Mouse (Mus musculus) kidney, embryonic 14.5 days (tissue): ENCODE measurements around the gene Thbd. TPM values are rescaled to one million over a fixed set of nuclear protein-coding genes. Genes with fewer than 3 reads are reported as not detected.

Source experiments
- ATAC-seq: fragments of 200-750 bp; cut with Nextera tagmentation; 2 replicates; pipeline ENCODE4 v1.8.0; 2017; ENCODE audit warnings: moderate number of reproducible peaks, mild to moderate bottlenecking, moderate TSS enrichment, moderate library complexity; ENCODE audit not compliant: low FRiP score, low TSS enrichment
- H3K27ac ChIP-seq: fragments of 300-500 bp; sonication (generic); 2 replicates; pipeline ENCODE4 v1.5.1; 2014; ENCODE audit warnings: low read depth, mild to moderate bottlenecking, low read length, moderate library complexity, mixed read lengths
- H3K27me3 ChIP-seq: fragments of 300-500 bp; sonication (generic); 2 replicates; pipeline ENCODE4 v1.6.1; 2014; ENCODE audit warnings: mild to moderate bottlenecking, low read length; ENCODE audit not compliant: control insufficient read depth, insufficient read depth
- H3K36me3 ChIP-seq: fragments of 300-500 bp; sonication (generic); 2 replicates; pipeline ENCODE4 v1.6.1; 2014; ENCODE audit warnings: low read length, mixed read lengths; ENCODE audit not compliant: control insufficient read depth, insufficient read depth
- H3K4me1 ChIP-seq: fragments of 300-500 bp; sonication (generic); 2 replicates; pipeline ENCODE4 v1.6.1; 2014; ENCODE audit warnings: low read length, mixed read lengths; ENCODE audit not compliant: control insufficient read depth, insufficient read depth
- H3K4me2 ChIP-seq: fragments of 300-500 bp; sonication (generic); replicated peaks from 2 replicates; pipeline ENCODE4 v1.6.1; 2014; ENCODE audit warnings: low read depth, mild to moderate bottlenecking, low read length
- H3K4me3 ChIP-seq: fragments of 300-500 bp; sonication (generic); 2 replicates; pipeline ENCODE4 v1.5.1; 2014; ENCODE audit warnings: mild to moderate bottlenecking, low read length
- H3K9ac ChIP-seq: fragments of 300-500 bp; sonication (generic); 2 replicates; pipeline ENCODE4 v1.6.1; 2014; ENCODE audit warnings: low read depth, mild to moderate bottlenecking, low read length, moderate library complexity
- H3K9me3 ChIP-seq: fragments of 300-500 bp; sonication (generic); 2 replicates; pipeline ENCODE4 v1.6.1; 2016; ENCODE audit warnings: low read length; ENCODE audit not compliant: control insufficient read depth
- WGBS: fragments of 180-500 bp; shearing (Covaris S2); extraction: QIAGEN DNeasy Blood & Tissue Kit; methylation state at CpG from one replicate; pipeline ENCODE4 v1.1.7; 2014; 5-methylcytosine and 5-hydroxymethylcytosine counted together
- polyA plus RNA-seq: library from polyadenylated mRNA; unstranded; fragments of >200 nt; fragmentation: Nextera tagmentation; extraction: Ambion mirVana; gene quantifications from 2 replicates; pipeline ENCODE4 v1.2.1, GENCODE M21; 2014

The Thbd gene
- polyA plus RNA-seq, 1 experiment from 2014 or later: 6.7 TPM

DNA sequence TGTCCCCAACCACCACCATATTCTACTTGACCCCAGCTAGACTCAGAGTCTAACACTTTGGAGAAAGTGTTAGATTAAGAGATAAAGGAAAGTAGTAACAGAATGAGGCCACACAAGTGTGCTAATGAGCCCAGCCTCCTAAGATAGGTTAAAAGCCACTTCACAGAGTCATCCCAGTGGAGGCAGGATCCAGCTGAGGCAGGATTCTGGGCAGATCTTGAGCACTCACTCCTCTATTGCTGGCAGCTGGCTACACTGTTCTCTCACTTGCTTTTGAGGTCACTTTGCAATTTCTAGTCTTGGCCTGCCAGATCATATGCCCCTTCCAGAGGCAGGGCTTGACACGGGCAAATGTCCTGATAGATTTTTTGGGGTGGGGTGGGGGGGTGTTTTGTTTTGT lies 36.5 kb upstream of the Thbd start:
- Histone ChIP-seq H3K36me3 (no peaks in the 10 kb centered on the region), H3K9me3 (no peaks in the 10 kb centered on the region), H3K27ac (no peak overlapping the region), H3K4me1 (peaks cover 6% of the 10 kb centered on the region; the same call in 1 of the 2 replicates), H3K9ac (no peak overlapping the region), H3K4me3 (no peak overlapping the region), H3K4me2 (no peak overlapping the region), H3K27me3 (no peaks in the 10 kb centered on the region)
- ATAC-seq: no peak
- 59% methylated on average over 1 of the region's 1 CpGs for WGBS

DNA sequence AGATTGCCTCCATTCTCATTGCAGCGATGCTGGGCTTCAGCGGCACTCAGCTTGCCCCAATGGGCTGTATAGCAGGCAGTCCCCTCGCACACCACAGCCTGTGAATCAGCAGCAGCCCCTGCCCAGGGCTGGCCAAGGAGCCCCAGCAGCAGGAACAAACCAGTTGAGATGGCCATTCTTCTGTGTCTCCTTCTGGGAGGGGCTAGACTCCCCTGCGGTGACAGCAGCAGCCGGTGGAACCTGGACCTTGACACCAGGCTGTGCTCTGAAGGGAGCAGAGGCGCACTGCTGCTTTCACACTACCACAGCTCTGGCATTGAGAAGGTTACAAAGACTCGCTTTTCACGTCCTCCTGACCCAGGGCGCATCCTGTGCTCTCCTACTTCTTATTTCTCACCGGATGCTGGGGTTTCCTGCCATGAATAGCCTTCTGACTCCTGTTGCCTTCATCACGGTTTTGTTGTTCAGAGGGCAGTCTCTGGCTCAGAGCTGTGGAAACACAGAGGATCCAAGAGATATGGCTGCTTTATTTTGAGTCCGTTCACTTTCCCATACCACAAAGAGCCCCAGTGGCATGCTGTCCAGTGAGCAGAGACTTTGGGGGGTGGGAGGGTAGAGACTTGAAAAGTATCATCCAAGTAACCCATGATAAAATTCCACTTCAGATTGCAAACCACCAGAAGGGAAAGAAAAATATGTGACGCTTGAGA lies 35.4 kb upstream of the Thbd start, which contains the start of gene Cd93:
Gene Cd93 (minus strand): TSS at position 315 of the 710 bp plus-strand sequence.
- peak within 1 kb of the TSS; percentile 24 for H3K4me2 ChIP-seq
- peak within 1 kb of the TSS; percentile 28 for H3K4me3 ChIP-seq
- H3K36me3 ChIP-seq: no peaks in the 10 kb centered on the region
- H3K9me3 ChIP-seq: no peaks in the 10 kb centered on the region
- H3K27me3 ChIP-seq: no peaks in the 10 kb centered on the region
- H3K4me1 ChIP-seq: peaks cover 6% of the 10 kb centered on the region; the same call in 1 of the 2 replicates
- 39% methylated on average over 13 of the region's 13 CpGs for WGBS
- H3K9ac ChIP-seq: peak within 1 kb of the TSS; percentile 45; the same call in 1 of the 2 replicates
- peak within 1 kb of the TSS; percentile 74 for H3K27ac ChIP-seq
- peak; percentile 50; the same call in 1 of the 2 replicates for ATAC-seq

DNA sequence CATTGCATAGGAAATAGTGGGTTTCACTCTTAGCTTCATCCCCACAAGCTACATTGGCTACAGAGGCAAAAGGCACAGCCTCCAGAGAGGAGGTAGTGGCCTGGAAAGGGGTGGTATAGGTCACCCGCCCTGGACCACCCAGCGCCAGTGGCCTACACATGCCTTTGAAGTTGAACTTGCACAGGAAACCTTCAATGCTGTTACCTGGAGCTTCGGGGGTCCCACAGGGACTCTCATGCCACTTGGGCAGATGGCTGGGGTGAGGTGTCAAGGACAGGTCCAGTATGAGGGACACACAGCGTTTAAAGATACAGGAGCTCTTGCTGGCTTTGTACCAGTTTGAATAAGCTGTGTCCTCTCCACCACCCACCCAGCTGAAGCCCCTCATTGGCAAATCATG lies 34.7 kb upstream of the Thbd start:
- Histone ChIP-seq H3K27ac (peak overlapping the region; percentile 74), H3K27me3 (no peaks in the 10 kb centered on the region), H3K4me3 (peak overlapping the region; percentile 28), H3K9me3 (no peaks in the 10 kb centered on the region), H3K36me3 (no peaks in the 10 kb centered on the region), H3K4me2 (peak overlapping the region; percentile 24), H3K4me1 (peaks cover 6% of the 10 kb centered on the region; the same call in 1 of the 2 replicates), H3K9ac (peak overlapping the region; percentile 45; the same call in 1 of the 2 replicates)
- no peak for ATAC-seq
- WGBS: 83% methylated on average over 4 of the region's 4 CpGs

DNA sequence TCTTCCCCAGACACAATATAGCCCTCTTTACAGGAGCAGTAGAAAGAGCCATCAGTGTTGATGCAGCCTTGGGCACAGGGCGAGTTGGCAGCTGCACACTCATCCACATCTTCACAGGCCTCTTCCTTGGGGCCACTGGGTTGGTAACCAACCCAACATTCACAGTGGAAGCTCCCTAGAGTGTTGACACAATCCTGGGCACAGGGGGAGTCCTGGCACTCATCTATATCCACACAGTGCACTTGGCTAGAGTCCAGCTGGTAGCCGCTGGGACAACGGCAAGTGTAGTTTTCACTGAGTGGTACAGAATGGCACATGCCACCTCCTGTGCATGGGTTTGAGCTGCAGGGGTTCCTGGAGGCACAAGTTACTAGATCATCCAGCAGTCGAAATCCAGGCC lies 34.2 kb upstream of the Thbd start:
- Histone ChIP-seq H3K27ac (no peak overlapping the region), H3K27me3 (no peaks in the 10 kb centered on the region), H3K4me1 (peaks cover 6% of the 10 kb centered on the region; the same call in 1 of the 2 replicates), H3K4me2 (peak overlapping the region; percentile 9; the same call in 1 of the 2 replicates), H3K9me3 (no peaks in the 10 kb centered on the region), H3K36me3 (no peaks in the 10 kb centered on the region), H3K4me3 (peak overlapping the region; percentile 28), H3K9ac (peak overlapping the region; percentile 45; the same call in 1 of the 2 replicates)
- no peak; the same call in 1 of the 2 replicates for ATAC-seq
- WGBS: 82% methylated on average over 4 of the region's 4 CpGs

DNA sequence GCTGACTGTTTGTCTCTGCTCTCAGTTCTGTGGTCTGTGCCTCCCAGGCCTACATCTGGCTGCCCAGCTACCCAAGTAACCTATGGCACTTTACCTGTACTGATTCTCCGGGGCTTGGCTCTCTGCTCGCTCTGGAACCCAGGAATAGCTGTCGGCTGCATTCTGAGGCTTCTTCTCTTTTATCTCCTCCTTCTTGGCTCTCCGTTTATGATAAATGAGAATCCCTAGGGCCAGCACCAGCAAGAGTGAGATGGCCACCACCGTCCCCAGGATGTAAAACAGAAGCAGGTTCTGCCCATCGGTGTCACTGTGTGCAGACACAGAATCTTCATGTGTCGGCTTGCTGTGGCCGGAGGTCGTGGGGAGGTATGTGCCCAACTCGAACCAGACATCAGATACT lies 33.4 kb upstream of the Thbd start:
- WGBS: 80% methylated on average over 10 of the region's 10 CpGs
- Histone ChIP-seq H3K27me3 (no peaks in the 10 kb centered on the region), H3K27ac (no peak overlapping the region), H3K4me1 (peaks cover 6% of the 10 kb centered on the region; the same call in 1 of the 2 replicates), H3K9ac (peak overlapping the region; percentile 23; the same call in 1 of the 2 replicates), H3K4me3 (peak overlapping the region; percentile 28), H3K9me3 (no peaks in the 10 kb centered on the region), H3K36me3 (no peaks in the 10 kb centered on the region), H3K4me2 (peak overlapping the region; percentile 9)
- no peak for ATAC-seq

DNA sequence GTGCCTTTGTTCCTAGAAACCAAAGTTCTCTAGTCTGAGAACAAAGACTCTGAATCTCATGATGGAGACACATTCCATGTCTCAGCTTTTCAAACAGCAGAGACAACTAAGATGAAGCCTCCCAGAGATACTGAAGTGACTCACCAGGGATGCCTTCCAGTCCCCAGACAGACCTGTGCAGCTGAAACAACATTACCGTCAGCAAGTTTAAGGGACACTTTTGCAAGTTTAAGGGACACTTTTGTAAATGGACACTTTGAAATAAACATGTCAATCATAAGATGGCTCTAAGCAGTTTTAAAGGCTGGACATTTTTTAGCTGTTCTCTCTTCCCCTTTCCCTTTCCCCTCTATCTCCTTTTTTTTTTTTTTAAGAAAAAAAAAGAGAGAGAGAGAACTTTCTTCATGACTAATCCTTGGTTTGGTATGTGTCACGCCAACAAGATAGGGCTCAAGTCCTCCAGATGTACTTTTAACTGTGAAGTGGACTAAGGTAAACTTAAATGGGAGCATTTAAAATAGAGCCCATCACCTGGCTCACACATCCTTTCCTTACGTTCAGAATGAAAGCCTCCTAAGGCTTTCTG lies 31.8 kb upstream of the Thbd start:
- H3K9ac ChIP-seq: no peak overlapping the region
- H3K4me3 ChIP-seq: peak overlapping the region; percentile 4; the same call in 1 of the 2 replicates
- H3K36me3 ChIP-seq: no peaks in the 10 kb centered on the region
- peak overlapping the region; percentile 17; the same call in 1 of the 2 replicates for H3K4me2 ChIP-seq
- no peaks in the 10 kb centered on the region for H3K9me3 ChIP-seq
- no peaks in the 10 kb centered on the region for H3K27me3 ChIP-seq
- peaks cover 6% of the 10 kb centered on the region; the same call in 1 of the 2 replicates for H3K4me1 ChIP-seq
- WGBS: 35% methylated on average over 3 of the region's 3 CpGs
- H3K27ac ChIP-seq: no peak overlapping the region
- no peak for ATAC-seq

DNA sequence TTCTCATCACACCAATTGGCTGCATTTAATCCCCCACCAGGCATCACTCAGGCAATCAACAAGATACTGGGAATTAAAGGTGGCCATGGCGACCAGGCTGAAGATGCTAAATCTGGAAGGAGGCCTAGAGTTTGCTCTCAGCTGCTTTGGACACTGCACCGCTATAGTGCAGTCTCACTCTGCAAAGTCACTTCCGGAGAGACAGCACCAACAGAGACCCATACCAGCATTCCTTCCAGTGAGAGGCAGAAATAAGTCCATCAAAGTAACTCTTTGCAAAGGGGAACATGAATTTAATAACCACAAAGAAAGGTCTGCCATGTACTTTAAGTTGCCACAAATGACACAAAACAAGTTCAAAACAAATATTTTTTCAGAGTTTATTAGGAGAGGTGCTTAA lies 28.3 kb upstream of the Thbd start:
- ATAC-seq: no peak
- 74% methylated on average over 3 of the region's 3 CpGs for WGBS

DNA sequence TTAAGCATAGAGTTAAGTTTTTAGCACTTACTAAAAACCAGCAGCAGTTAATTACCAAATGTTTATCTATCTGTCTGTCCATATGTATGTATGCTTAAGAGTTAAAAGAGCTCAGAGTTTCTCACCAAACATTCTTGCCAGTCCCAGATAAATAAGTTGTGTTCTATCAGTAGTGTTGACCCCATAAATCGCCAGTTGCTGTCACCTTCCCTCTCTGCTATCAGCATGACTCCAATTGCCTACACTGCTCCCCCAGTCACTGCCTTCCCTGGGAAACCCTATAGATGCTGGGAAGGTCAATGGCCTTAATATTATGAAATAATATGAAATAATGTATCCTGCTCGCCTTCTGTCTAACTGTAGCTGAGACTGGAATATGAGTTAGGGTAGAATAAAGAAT lies 24.4 kb upstream of the Thbd start:
- no peaks in the 10 kb centered on the region for H3K27me3 ChIP-seq
- whole genome bisulfite sequencing: 75% methylated on average over 2 of the region's 2 CpGs
- H3K4me2 ChIP-seq: no peak overlapping the region
- no peaks in the 10 kb centered on the region for H3K36me3 ChIP-seq
- H3K9me3 ChIP-seq: no peaks in the 10 kb centered on the region
- H3K9ac ChIP-seq: no peak overlapping the region
- no peak overlapping the region for H3K27ac ChIP-seq
- no peak overlapping the region for H3K4me3 ChIP-seq
- no peaks in the 10 kb centered on the region for H3K4me1 ChIP-seq
- no peak for ATAC-seq

More for the DNA sequence above, 28.3 kb upstream of the Thbd start:
- Histone ChIP-seq H3K9me3 (no peaks in the 10 kb centered on the region), H3K4me2 (no peak overlapping the region), H3K4me3 (no peak overlapping the region), H3K27ac (no peak overlapping the region), H3K27me3 (no peaks in the 10 kb centered on the region), H3K36me3 (no peaks in the 10 kb centered on the region), H3K4me1 (no peaks in the 10 kb centered on the region), H3K9ac (no peak overlapping the region)

DNA sequence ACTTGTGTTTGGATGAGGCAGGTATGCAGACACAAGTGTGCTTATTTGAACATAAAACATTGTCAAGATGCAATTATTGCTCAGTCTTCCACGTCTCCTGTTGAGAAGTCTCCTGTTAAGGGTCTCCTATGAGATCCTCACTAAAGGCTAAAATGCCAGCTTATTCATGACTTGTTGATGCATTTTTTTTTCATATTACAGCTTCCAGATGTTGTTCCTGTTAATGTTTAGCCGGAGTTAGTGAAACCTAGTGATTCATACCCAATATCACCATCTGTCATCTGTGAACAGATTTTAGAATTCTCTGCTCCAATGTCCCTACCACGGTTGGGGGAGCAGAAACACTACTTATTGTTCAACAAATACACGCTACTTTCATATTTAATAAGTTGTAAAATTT lies 23.0 kb upstream of the Thbd start:
- H3K9ac ChIP-seq: no peak overlapping the region
- no peaks in the 10 kb centered on the region for H3K27me3 ChIP-seq
- no peak for ATAC-seq
- no peaks in the 10 kb centered on the region for H3K36me3 ChIP-seq
- 55% methylated on average over 4 of the region's 4 CpGs for WGBS
- no peaks in the 10 kb centered on the region for H3K4me1 ChIP-seq
- H3K27ac ChIP-seq: no peak overlapping the region
- H3K4me3 ChIP-seq: no peak overlapping the region
- no peaks in the 10 kb centered on the region for H3K9me3 ChIP-seq
- no peak overlapping the region for H3K4me2 ChIP-seq
